ENCODE assay signal across 8 mouse cellular contexts in the genomic region with DNA sequence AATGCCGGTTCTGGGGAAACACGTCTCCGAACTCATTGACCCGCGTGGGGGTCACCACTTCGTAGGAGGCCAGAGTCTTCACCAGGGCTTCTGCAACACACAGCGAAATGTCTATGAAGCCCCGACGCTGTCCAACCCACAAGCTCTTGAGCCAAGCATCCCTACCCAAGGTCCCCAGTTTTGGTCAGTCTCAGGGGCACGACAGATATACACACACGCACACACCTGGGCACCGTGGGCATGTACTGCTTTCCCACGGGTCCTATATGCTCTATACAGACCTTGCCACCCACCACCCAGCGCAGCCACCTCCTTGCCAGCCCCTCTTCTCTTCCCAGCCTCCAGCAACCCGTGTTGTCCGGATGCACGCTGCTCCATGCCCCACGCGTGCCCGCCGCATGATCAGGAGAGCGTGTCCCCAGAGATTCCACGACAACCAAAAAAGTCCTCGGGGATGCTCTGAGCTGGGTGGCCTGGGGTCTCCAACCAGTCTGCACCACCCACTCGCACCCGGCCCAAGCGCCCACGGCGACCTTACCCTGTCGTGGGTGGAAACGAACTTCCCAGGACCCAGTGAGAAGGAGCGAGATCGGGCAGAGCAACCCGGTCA.
DNase-seq lines count a peak whose midpoint lies in the region; ATAC-seq and TF ChIP-seq lines count a peak whose summit lies in the region.

No protein-coding gene starts in this region.

- no peak for TF ChIP-seq CTCF in spleen, adult 2 months (IDR thresholded peaks at IDR 0.05; ENCODE audit: extremely low read depth, insufficient read depth, insufficient read length, insufficient replicate concordance)

- H3K36me3 ChIP-seq in spleen, adult 2 months (ENCODE audit: control insufficient read depth, insufficient read depth, low read length): no peaks in the 10 kb centered on the region
- no peaks in the 10 kb centered on the region for H3K36me3 ChIP-seq in hindbrain, embryonic 13.5 days
- no peaks in the 10 kb centered on the region for H3K36me3 ChIP-seq in midbrain, embryonic 14.5 days (ENCODE audit: control insufficient read depth, insufficient read depth, low read length)

- H3K4me1 ChIP-seq in spleen, adult 2 months (ENCODE audit: control insufficient read depth, insufficient read depth, insufficient read length): no peaks in the 10 kb centered on the region; the same call in 1 of the 2 replicates
- H3K4me1 ChIP-seq in hindbrain, embryonic 13.5 days (replicated peaks): peaks cover 17% of the 10 kb centered on the region
- peaks cover 13% of the 10 kb centered on the region; the same call in 1 of the 2 replicates for H3K4me1 ChIP-seq in midbrain, embryonic 14.5 days (ENCODE audit: control insufficient read depth, insufficient read depth, low read length)

- H3K9ac ChIP-seq in hindbrain, embryonic 13.5 days: peak overlapping the region; percentile 82
- H3K9ac ChIP-seq in midbrain, embryonic 14.5 days (replicated peaks; ENCODE audit: low read length): peak overlapping the region; percentile 68

- H3K9me3 ChIP-seq in hindbrain, embryonic 13.5 days: no peaks in the 10 kb centered on the region
- H3K9me3 ChIP-seq in midbrain, embryonic 14.5 days (ENCODE audit: control insufficient read depth, low read length): no peaks in the 10 kb centered on the region

- peak overlapping the region; percentile 99 for H3K4me2 ChIP-seq in hindbrain, embryonic 13.5 days
- peak overlapping the region; percentile 99 for H3K4me2 ChIP-seq in midbrain, embryonic 14.5 days (ENCODE audit: low read length)

- no peak overlapping the region for H3K27ac ChIP-seq in spleen, adult 2 months (ENCODE audit: insufficient read depth, low read length)
- H3K27ac ChIP-seq in hindbrain, embryonic 13.5 days: peak overlapping the region; percentile 67; the same call in 1 of the 2 replicates
- peak overlapping the region; percentile 55 for H3K27ac ChIP-seq in midbrain, embryonic 14.5 days (replicated peaks; ENCODE audit: low read depth, low read length)

- H3K27me3 ChIP-seq in spleen, adult 2 months (ENCODE audit: control insufficient read depth, insufficient read depth, low read length): 0 out of 2 replicates have a peak, but pooled peaks cover 5% of the 10 kb centered on the region
- H3K27me3 ChIP-seq in hindbrain, embryonic 13.5 days: peaks cover 35% of the 10 kb centered on the region
- peaks cover 13% of the 10 kb centered on the region; the same call in 1 of the 2 replicates for H3K27me3 ChIP-seq in midbrain, embryonic 14.5 days (ENCODE audit: control insufficient read depth, insufficient read depth, low read length)

- WGBS in spleen, adult 2 months: 2% methylated on average over 34 of the region's 34 CpGs
- under 1% methylated on average over 34 of the region's 34 CpGs for WGBS in hindbrain, embryonic 13.5 days
- WGBS in midbrain, embryonic 14.5 days: 1% methylated on average over 34 of the region's 34 CpGs

- DNase-seq in embryo, embryonic 11 days: peak; percentile 22
- DNase-seq in embryo, embryonic 10 days (ENCODE audit: low spot score): no peak
- no peak for DNase-seq in spleen, adult 2 months (ENCODE audit: low read depth in 1 of 2, low spot score in 2 of 2)
- DNase-seq in spleen, adult 18-20 months: no peak
- DNase-seq in midbrain, embryonic 14.5 days: no peak
- no peak for DNase-seq in adrenal gland, postnatal 36 days
- no peak for DNase-seq in thymus, postnatal 4 days

- no peak for TF ChIP-seq POLR2A in spleen, adult 2 months (IDR thresholded peaks at IDR 0.05; ENCODE audit: low read depth, low read length)

- peak overlapping the region; percentile 26; the same call in 1 of the 2 replicates for H3K4me3 ChIP-seq in spleen, adult 2 months (ENCODE audit: extremely low read depth, insufficient read depth, insufficient read length)
- peak overlapping the region; percentile 71 for H3K4me3 ChIP-seq in hindbrain, embryonic 13.5 days
- peak overlapping the region; percentile 67 for H3K4me3 ChIP-seq in midbrain, embryonic 14.5 days (replicated peaks; ENCODE audit: low read depth, low read length)

- peak; percentile 86 for ATAC-seq in hindbrain, embryonic 13.5 days (ENCODE audit: low FRiP score)
- ATAC-seq in midbrain, embryonic 14.5 days (ENCODE audit: low FRiP score, low TSS enrichment): peak; percentile 52
